In genomic region chr2:32607262-32607947, GRCm38 (mm10) we compare ENCODE assay signal across 8 mouse cellular contexts. TPM values are rescaled to one million over a fixed set of nuclear protein-coding genes. Genes with fewer than 3 reads are reported as not detected.
DNase-seq lines count a peak whose midpoint lies in the region; ATAC-seq and TF ChIP-seq lines count a peak whose summit lies in the region.

No protein-coding gene starts in this region.

- TF ChIP-seq CTCF in testis, adult 2 months (IDR thresholded peaks at IDR 0.05; ENCODE audit: control insufficient read depth, insufficient read depth, insufficient replicate concordance, low read depth, low read length): no peak

- peak overlapping the region; percentile 85 for H3K4me3 ChIP-seq in embryonic facial prominence, embryonic 11.5 days (ENCODE audit: low read depth, low read length)
- peak overlapping the region; percentile 79 for H3K4me3 ChIP-seq in heart, embryonic 15.5 days
- peak overlapping the region; percentile 74 for H3K4me3 ChIP-seq in limb, embryonic 15.5 days
- H3K4me3 ChIP-seq in midbrain, embryonic 13.5 days (replicated peaks): peak overlapping the region; percentile 67
- peak overlapping the region; percentile 82 for H3K4me3 ChIP-seq in testis, adult 2 months (ENCODE audit: control insufficient read depth, low read depth, low read length)

- H3K4me2 ChIP-seq in embryonic facial prominence, embryonic 11.5 days (ENCODE audit: low read depth, low read length): peak overlapping the region; percentile 89
- H3K4me2 ChIP-seq in heart, embryonic 15.5 days: peak overlapping the region; percentile 95
- peak overlapping the region; percentile 86 for H3K4me2 ChIP-seq in limb, embryonic 15.5 days
- peak overlapping the region; percentile 91 for H3K4me2 ChIP-seq in midbrain, embryonic 13.5 days (replicated peaks)

- WGBS in embryonic facial prominence, embryonic 11.5 days: 4% methylated on average over 34 of the region's 34 CpGs
- 4% methylated on average over 34 of the region's 34 CpGs for WGBS in heart, embryonic 15.5 days
- 6% methylated on average over 34 of the region's 34 CpGs for WGBS in limb, embryonic 15.5 days
- WGBS in midbrain, embryonic 13.5 days: 8% methylated on average over 34 of the region's 34 CpGs

- DNase-seq in layer of hippocampus, adult 11-12 months (ENCODE audit: low spot score): peak; percentile 54
- DNase-seq in layer of hippocampus, adult 18-20 months (ENCODE audit: low spot score in 2 of 2): no peak
- DNase-seq in T-cell, adult 2 months (ENCODE audit: low spot score): peak; percentile 36
- DNase-seq in embryonic facial prominence, embryonic 11.5 days (ENCODE audit: low spot score): peak; percentile 71

- no peaks in the 10 kb centered on the region for H3K27me3 ChIP-seq in embryonic facial prominence, embryonic 11.5 days (ENCODE audit: control insufficient read depth, insufficient read depth, low read length)
- no peaks in the 10 kb centered on the region for H3K27me3 ChIP-seq in heart, embryonic 15.5 days
- no peaks in the 10 kb centered on the region for H3K27me3 ChIP-seq in limb, embryonic 15.5 days
- H3K27me3 ChIP-seq in midbrain, embryonic 13.5 days: peaks cover 7% of the 10 kb centered on the region; the same call in 1 of the 2 replicates
- peaks cover 2% of the 10 kb centered on the region; the same call in 1 of the 2 replicates for H3K27me3 ChIP-seq in testis, adult 2 months (ENCODE audit: control insufficient read depth, insufficient read depth, low read length)

- peaks cover 2% of the 10 kb centered on the region; the same call in 1 of the 2 replicates for H3K4me1 ChIP-seq in embryonic facial prominence, embryonic 11.5 days (ENCODE audit: control insufficient read depth, insufficient read depth, low read length)
- peaks cover 52% of the 10 kb centered on the region for H3K4me1 ChIP-seq in heart, embryonic 15.5 days (replicated peaks)
- H3K4me1 ChIP-seq in limb, embryonic 15.5 days: peaks cover 48% of the 10 kb centered on the region
- H3K4me1 ChIP-seq in midbrain, embryonic 13.5 days (replicated peaks): peaks cover 26% of the 10 kb centered on the region
- peaks cover 42% of the 10 kb centered on the region for H3K4me1 ChIP-seq in testis, adult 2 months (ENCODE audit: control insufficient read depth, insufficient read depth, low read length)

- peak overlapping the region; percentile 86 for H3K9ac ChIP-seq in embryonic facial prominence, embryonic 11.5 days (replicated peaks; ENCODE audit: low read length)
- H3K9ac ChIP-seq in heart, embryonic 15.5 days: peak overlapping the region; percentile 83
- peak overlapping the region; percentile 73 for H3K9ac ChIP-seq in limb, embryonic 15.5 days
- peak overlapping the region; percentile 84 for H3K9ac ChIP-seq in midbrain, embryonic 13.5 days (replicated peaks)

- no peaks in the 10 kb centered on the region for H3K9me3 ChIP-seq in embryonic facial prominence, embryonic 11.5 days (replicated peaks; ENCODE audit: control insufficient read depth, low read length)
- H3K9me3 ChIP-seq in heart, embryonic 15.5 days (replicated peaks): no peaks in the 10 kb centered on the region
- no peaks in the 10 kb centered on the region for H3K9me3 ChIP-seq in limb, embryonic 15.5 days
- no peaks in the 10 kb centered on the region for H3K9me3 ChIP-seq in midbrain, embryonic 13.5 days

- H3K36me3 ChIP-seq in embryonic facial prominence, embryonic 11.5 days (replicated peaks; ENCODE audit: control insufficient read depth, insufficient read depth, low read depth, low read length): no peaks in the 10 kb centered on the region
- H3K36me3 ChIP-seq in heart, embryonic 15.5 days: no peaks in the 10 kb centered on the region
- H3K36me3 ChIP-seq in limb, embryonic 15.5 days: no peaks in the 10 kb centered on the region; the same call in 1 of the 2 replicates
- H3K36me3 ChIP-seq in midbrain, embryonic 13.5 days: no peaks in the 10 kb centered on the region
- no peaks in the 10 kb centered on the region for H3K36me3 ChIP-seq in testis, adult 2 months (ENCODE audit: control insufficient read depth, insufficient read depth, low read length)

- ATAC-seq in embryonic facial prominence, embryonic 11.5 days (replicated peaks; ENCODE audit: insufficient number of reproducible peaks, low FRiP score, low TSS enrichment, low read depth): 0 out of 2 replicates have a peak, but pooled peaks have one; percentile 36
- ATAC-seq in heart, embryonic 15.5 days (replicated peaks; ENCODE audit: insufficient number of reproducible peaks, insufficient read depth, low FRiP score, low read depth): no peak
- ATAC-seq in limb, embryonic 15.5 days (ENCODE audit: insufficient number of reproducible peaks, low FRiP score, low TSS enrichment, low read depth): peak; percentile 22; the same call in 1 of the 2 replicates
- ATAC-seq in midbrain, embryonic 13.5 days: peak; percentile 40

- TF ChIP-seq POLR2A in testis, adult 2 months (IDR thresholded peaks at IDR 0.05; ENCODE audit: control insufficient read depth, low read depth, low read length): peak; percentile 40; the same call in 1 of the 2 replicates

- peak overlapping the region; percentile 41; the same call in 1 of the 2 replicates for H3K27ac ChIP-seq in embryonic facial prominence, embryonic 11.5 days (replicated peaks; ENCODE audit: low read depth, low read length)
- H3K27ac ChIP-seq in heart, embryonic 15.5 days: peak overlapping the region; percentile 94
- H3K27ac ChIP-seq in limb, embryonic 15.5 days: peak overlapping the region; percentile 75
- H3K27ac ChIP-seq in midbrain, embryonic 13.5 days: no peak overlapping the region
- H3K27ac ChIP-seq in testis, adult 2 months (ENCODE audit: control insufficient read depth, insufficient read depth, low read depth, low read length): peak overlapping the region; percentile 83

RNA-seq across cellular contexts. Expression of gene St6galnac6, which starts 7.9 kb away (rescaled TPM):
- 100 to 1,000 TPM; 134 to 142 TPM for total RNA-seq in layer of hippocampus, adult 18-20 months (2021)
- polyA plus RNA-seq in embryonic facial prominence, embryonic 11.5 days (2014; fragmentation: Nextera tagmentation; extraction: Ambion mirVana): 6.3 and 6.8 TPM in 2 replicates
- polyA plus RNA-seq in heart, embryonic 15.5 days (2015; fragmentation: Nextera tagmentation; extraction: Ambion mirVana): 28.5 and 29.0 TPM in 2 replicates
- 24.7 and 27.1 TPM in 2 replicates for polyA plus RNA-seq in limb, embryonic 15.5 days (2015; fragmentation: Nextera tagmentation; extraction: Ambion mirVana)
- polyA plus RNA-seq in midbrain, embryonic 13.5 days (2015; fragmentation: Nextera tagmentation; extraction: Ambion mirVana): 10.1 and 11.3 TPM in 2 replicates
- polyA plus RNA-seq in testis, adult 2 months (2012; rRNA removed): 17.6 and 24.7 TPM in 2 replicates

RNA-seq across cellular contexts. Expression of gene Ak1, which starts 14.2 kb away (rescaled TPM):
- 100 to 1,000 TPM; 128 to 131 TPM for total RNA-seq in layer of hippocampus, adult 18-20 months (2021)
- 13.7 and 16.6 TPM in 2 replicates for polyA plus RNA-seq in embryonic facial prominence, embryonic 11.5 days (2014; fragmentation: Nextera tagmentation; extraction: Ambion mirVana)
- polyA plus RNA-seq in heart, embryonic 15.5 days (2015; fragmentation: Nextera tagmentation; extraction: Ambion mirVana): 360 and 390 TPM in 2 replicates
- 46.9 and 132 TPM in 2 replicates for polyA plus RNA-seq in limb, embryonic 15.5 days (2015; fragmentation: Nextera tagmentation; extraction: Ambion mirVana)
- 62.5 and 62.9 TPM in 2 replicates for polyA plus RNA-seq in midbrain, embryonic 13.5 days (2015; fragmentation: Nextera tagmentation; extraction: Ambion mirVana)
- 172 and 177 TPM in 2 replicates for polyA plus RNA-seq in testis, adult 2 months (2012; rRNA removed)

RNA-seq across cellular contexts. Expression of gene St6galnac4, which starts 20.5 kb away (rescaled TPM):
- 10 to 100 TPM; 40.4 to 44.8 TPM for total RNA-seq in layer of hippocampus, adult 18-20 months (2021)
- 20.3 and 22.8 TPM in 2 replicates for polyA plus RNA-seq in embryonic facial prominence, embryonic 11.5 days (2014; fragmentation: Nextera tagmentation; extraction: Ambion mirVana)
- 33.5 and 38.7 TPM in 2 replicates for polyA plus RNA-seq in heart, embryonic 15.5 days (2015; fragmentation: Nextera tagmentation; extraction: Ambion mirVana)
- 33.8 and 44.2 TPM in 2 replicates for polyA plus RNA-seq in limb, embryonic 15.5 days (2015; fragmentation: Nextera tagmentation; extraction: Ambion mirVana)
- polyA plus RNA-seq in midbrain, embryonic 13.5 days (2015; fragmentation: Nextera tagmentation; extraction: Ambion mirVana): 15.2 and 16.3 TPM in 2 replicates
- polyA plus RNA-seq in testis, adult 2 months (2012; rRNA removed): 1.4 and 1.6 TPM in 2 replicates

RNA-seq across cellular contexts. Expression of gene 9430097D07Rik, which starts 31.9 kb away (rescaled TPM):
- total RNA-seq in layer of hippocampus, adult 18-20 months (2021): under 1 TPM; 0.20 to 0.43 TPM
- polyA plus RNA-seq in embryonic facial prominence, embryonic 11.5 days (2014; fragmentation: Nextera tagmentation; extraction: Ambion mirVana): 0.32 and 0.36 TPM in 2 replicates
- 0.08 TPM in 1 of 2 replicates, not detected in the other for polyA plus RNA-seq in heart, embryonic 15.5 days (2015; fragmentation: Nextera tagmentation; extraction: Ambion mirVana)
- polyA plus RNA-seq in limb, embryonic 15.5 days (2015; fragmentation: Nextera tagmentation; extraction: Ambion mirVana): not detected in 2 replicates
- 0.34 and 0.55 TPM in 2 replicates for polyA plus RNA-seq in midbrain, embryonic 13.5 days (2015; fragmentation: Nextera tagmentation; extraction: Ambion mirVana)
- polyA plus RNA-seq in testis, adult 2 months (2012; rRNA removed): 2.2 and 2.3 TPM in 2 replicates

RNA-seq across cellular contexts. Expression of gene Pip5kl1, which starts 32.8 kb away (rescaled TPM):
- 1 to 10 TPM; 3.3 to 3.5 TPM for total RNA-seq in layer of hippocampus, adult 18-20 months (2021)
- polyA plus RNA-seq in embryonic facial prominence, embryonic 11.5 days (2014; fragmentation: Nextera tagmentation; extraction: Ambion mirVana): 2.3 and 3.3 TPM in 2 replicates
- polyA plus RNA-seq in heart, embryonic 15.5 days (2015; fragmentation: Nextera tagmentation; extraction: Ambion mirVana): 0.23 TPM in 1 of 2 replicates, not detected in the other
- 0.12 and 0.82 TPM in 2 replicates for polyA plus RNA-seq in limb, embryonic 15.5 days (2015; fragmentation: Nextera tagmentation; extraction: Ambion mirVana)
- polyA plus RNA-seq in midbrain, embryonic 13.5 days (2015; fragmentation: Nextera tagmentation; extraction: Ambion mirVana): 4.8 TPM in 2 replicates
- 39.7 and 47.8 TPM in 2 replicates for polyA plus RNA-seq in testis, adult 2 months (2012; rRNA removed)

Comparison
In these comparisons a context has a peak if more than half of its experiments do, and no peak if none do; other contexts are left out.
1. DNase-seq: peak in layer of hippocampus, adult 11-12 months (single experiment), T-cell, adult 2 months (single experiment) and embryonic facial prominence, embryonic 11.5 days (single experiment); none in layer of hippocampus, adult 18-20 months (0 of 2).
2. Peak in every context shown above with its lines, with median percentiles within 50 percentile points of each other: H3K4me2 ChIP-seq, H3K4me3 ChIP-seq and H3K9ac ChIP-seq.